Mouse (Mus musculus) midbrain, embryonic 14.5 days (tissue): Measurements from ENCODE around the gene Kif1a. TPM values are rescaled to one million over a fixed set of nuclear protein-coding genes. Genes with fewer than 3 reads are reported as not detected.

Experiments used
- ATAC-seq: fragments of 200-750 bp; cut with Nextera tagmentation; 2 replicates; pipeline ENCODE4 v1.8.0; 2017; ENCODE audit warnings: moderate number of reproducible peaks, moderate library complexity; ENCODE audit not compliant: low FRiP score, low TSS enrichment
- DNase-seq: peaks from one replicate; pipeline ENCODE4 v3.0.0-alpha.2; 2015
- H3K27ac ChIP-seq: fragments of 300-500 bp; sonication (generic); replicated peaks from 2 replicates; pipeline ENCODE4 v1.5.1; 2014; ENCODE audit warnings: mild to moderate bottlenecking, low read depth, low read length, moderate library complexity
- H3K27me3 ChIP-seq: fragments of 300-500 bp; sonication (generic); 2 replicates; pipeline ENCODE4 v1.6.1; 2014; ENCODE audit warnings: low read length, control low read depth, mixed read lengths; ENCODE audit not compliant: control insufficient read depth, insufficient read depth
- H3K36me3 ChIP-seq: fragments of 300-500 bp; sonication (generic); 2 replicates; pipeline ENCODE4 v1.6.1; 2014; ENCODE audit warnings: low read length, control low read depth; ENCODE audit not compliant: control insufficient read depth, insufficient read depth
- H3K4me1 ChIP-seq: fragments of 300-500 bp; sonication (generic); 2 replicates; pipeline ENCODE4 v1.6.1; 2014; ENCODE audit warnings: mild to moderate bottlenecking, antibody characterized with exemption, low read length, control low read depth; ENCODE audit not compliant: control insufficient read depth, insufficient read depth
- H3K4me2 ChIP-seq: fragments of 300-500 bp; sonication (generic); 2 replicates; pipeline ENCODE4 v1.6.1; 2014; ENCODE audit warnings: mild to moderate bottlenecking, low read length, moderate library complexity
- H3K4me3 ChIP-seq: fragments of 300-500 bp; sonication (generic); replicated peaks from 2 replicates; pipeline ENCODE4 v1.5.1; 2014; ENCODE audit warnings: low read depth, low read length
- H3K9ac ChIP-seq: fragments of 300-500 bp; sonication (generic); replicated peaks from 2 replicates; pipeline ENCODE4 v1.6.1; 2014; ENCODE audit warnings: mild to moderate bottlenecking, low read length, moderate library complexity
- H3K9me3 ChIP-seq: fragments of 300-500 bp; sonication (generic); 2 replicates; pipeline ENCODE4 v1.6.1; 2016; ENCODE audit warnings: low read length, control low read depth, mixed read lengths; ENCODE audit not compliant: control insufficient read depth
- WGBS: fragments of 180-500 bp; shearing (Covaris S2); extraction: QIAGEN DNeasy Blood & Tissue Kit; methylation state at CpG from one replicate; pipeline ENCODE4 v1.1.7; 2014; 5-methylcytosine and 5-hydroxymethylcytosine counted together
- polyA plus RNA-seq: library from polyadenylated mRNA; unstranded; fragments of >200 nt; fragmentation: Nextera tagmentation; extraction: Ambion mirVana; gene quantifications from 2 replicates; pipeline ENCODE4 v1.2.1, GENCODE M21; 2014

Gene Kif1a
- polyA plus RNA-seq, 1 experiment from 2014 or later, result 350 TPM

DNA sequence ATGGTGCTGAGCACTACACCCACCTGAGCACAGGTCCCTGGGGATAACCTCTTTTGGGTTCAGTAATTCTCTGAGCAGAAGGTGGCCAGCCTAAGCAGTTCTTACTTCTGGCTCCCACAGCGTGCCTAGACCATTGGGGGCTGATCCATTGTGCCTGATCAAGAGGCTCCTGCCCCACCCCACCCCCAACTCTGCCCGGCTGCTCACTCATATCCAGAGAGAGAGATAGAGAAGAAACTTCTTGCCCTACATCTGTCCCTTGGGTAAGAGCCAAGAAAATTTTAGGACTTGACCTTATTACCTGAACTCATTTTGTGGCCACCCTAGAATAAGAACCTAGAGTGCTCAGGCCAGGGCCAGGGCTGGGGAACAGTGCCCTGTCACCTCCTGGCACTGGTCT lies 108.9 kb downstream of the Kif1a start:
- WGBS, result 60% methylated on average over 2 of the region's 2 CpGs
- no peak overlapping the region for H3K9ac ChIP-seq
- ATAC-seq, result no peak
- DNase-seq, result no peak
- no peaks in the 10 kb centered on the region for H3K36me3 ChIP-seq
- no peak overlapping the region for H3K27ac ChIP-seq
- H3K9me3 ChIP-seq, result no peaks in the 10 kb centered on the region
- H3K4me1 ChIP-seq, result no peaks in the 10 kb centered on the region
- no peak overlapping the region for H3K4me3 ChIP-seq
- H3K27me3 ChIP-seq, result no peaks in the 10 kb centered on the region
- H3K4me2 ChIP-seq, result no peak overlapping the region

DNA sequence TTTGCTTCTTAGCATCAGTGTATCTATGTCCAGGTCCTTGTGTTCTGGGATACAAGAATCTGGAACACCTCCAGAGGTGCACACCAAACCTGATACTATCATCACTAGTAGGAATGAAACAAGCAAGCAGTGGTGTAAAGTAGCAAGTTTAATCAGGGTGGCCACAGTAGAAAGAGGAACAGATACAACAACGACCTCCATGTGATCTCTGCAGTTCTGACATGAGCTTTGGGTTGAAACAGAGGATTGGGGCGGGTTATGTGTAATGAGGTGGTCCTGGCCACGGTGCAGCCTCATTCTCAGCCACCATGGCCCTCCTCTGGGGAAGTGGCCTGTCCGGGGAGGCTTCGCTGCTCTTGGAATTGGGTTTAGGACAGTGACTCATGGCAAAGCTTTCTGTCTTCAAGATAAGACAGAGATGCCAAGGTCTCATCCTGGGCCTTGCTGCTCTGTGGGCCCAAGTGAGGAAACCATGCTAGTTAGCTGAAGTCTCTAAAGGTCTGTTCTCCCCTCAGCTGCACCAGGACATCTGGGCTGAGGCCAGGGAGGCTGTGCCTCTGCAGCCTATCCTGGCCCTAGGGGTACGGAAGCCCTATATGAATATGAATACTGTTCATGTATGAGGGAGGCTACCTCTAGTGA lies 109.4 kb downstream of the Kif1a start:
- H3K36me3 ChIP-seq, result no peaks in the 10 kb centered on the region
- no peak overlapping the region for H3K9ac ChIP-seq
- H3K4me3 ChIP-seq, result no peak overlapping the region
- 73% methylated on average over 6 of the region's 6 CpGs for WGBS
- H3K4me2 ChIP-seq, result no peak overlapping the region
- no peak for DNase-seq
- no peaks in the 10 kb centered on the region for H3K9me3 ChIP-seq
- ATAC-seq, result no peak
- no peaks in the 10 kb centered on the region for H3K27me3 ChIP-seq
- no peaks in the 10 kb centered on the region for H3K4me1 ChIP-seq
- H3K27ac ChIP-seq, result no peak overlapping the region

GRCm38 (mm10) chr1:92989891-92990290 lies 111.9 kb downstream of the Kif1a start:
- H3K4me2 ChIP-seq, result no peak overlapping the region

DNA sequence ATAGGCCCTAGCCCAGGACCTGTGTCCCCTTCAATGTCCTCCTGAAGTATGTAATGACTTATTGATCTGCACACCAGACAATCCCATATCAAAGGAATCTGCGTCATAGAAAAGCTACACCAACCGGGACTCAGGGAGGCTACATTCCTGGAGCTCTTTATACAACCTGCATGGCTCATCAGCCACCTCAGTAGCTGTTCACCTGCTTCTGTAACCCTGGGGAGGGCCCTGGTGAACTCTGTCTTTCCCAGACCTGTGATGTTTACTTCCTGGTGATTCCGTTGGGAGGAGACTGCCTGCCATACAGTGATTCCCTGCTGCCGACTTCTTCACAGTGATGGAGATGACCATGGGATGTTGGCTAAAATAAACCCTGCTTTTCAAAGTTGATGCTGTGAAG lies 112.9 kb downstream of the Kif1a start:
- H3K9ac ChIP-seq, result no peak overlapping the region
- DNase-seq (no peak), ATAC-seq (no peak)
- H3K4me1 ChIP-seq, result no peaks in the 10 kb centered on the region
- H3K4me3 ChIP-seq, result no peak overlapping the region
- H3K27me3 ChIP-seq, result no peaks in the 10 kb centered on the region
- H3K4me2 ChIP-seq, result no peak overlapping the region
- H3K9me3 ChIP-seq, result no peaks in the 10 kb centered on the region
- WGBS, result 83% methylated on average over 4 of the region's 4 CpGs
- no peak overlapping the region for H3K27ac ChIP-seq
- no peaks in the 10 kb centered on the region for H3K36me3 ChIP-seq

More at GRCm38 (mm10) chr1:92989891-92990290, 111.9 kb downstream of the Kif1a start:
- Histone ChIP-seq H3K4me3 (no peak overlapping the region), H3K4me1 (no peaks in the 10 kb centered on the region), H3K9me3 (no peaks in the 10 kb centered on the region), H3K27ac (no peak overlapping the region), H3K27me3 (no peaks in the 10 kb centered on the region), H3K9ac (no peak overlapping the region), H3K36me3 (no peaks in the 10 kb centered on the region)
- ATAC-seq (no peak), DNase-seq (no peak)
- WGBS, result 79% methylated on average over 4 of the region's 4 CpGs

DNA sequence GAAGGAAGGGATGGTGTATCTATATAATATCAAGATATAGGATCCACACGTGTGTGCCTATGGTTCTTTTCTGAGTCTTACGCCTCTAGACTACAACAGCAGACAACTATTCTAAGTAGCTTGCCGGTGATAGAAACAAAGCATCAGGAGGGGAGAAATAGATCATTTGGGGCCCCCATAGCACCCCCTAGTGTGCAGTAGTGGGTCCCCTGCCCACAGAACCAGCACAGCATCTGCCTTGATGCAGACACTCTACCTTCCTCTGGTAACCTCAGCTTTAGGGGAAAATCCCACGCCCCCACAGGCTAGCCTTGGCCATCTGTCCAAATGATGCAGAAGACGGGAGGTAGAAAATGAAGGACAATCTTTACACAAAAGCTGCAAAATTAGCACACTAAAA lies 116.8 kb downstream of the Kif1a start:
- Histone ChIP-seq H3K4me2 (no peak overlapping the region), H3K4me1 (no peaks in the 10 kb centered on the region), H3K36me3 (no peaks in the 10 kb centered on the region), H3K9ac (no peak overlapping the region), H3K27me3 (no peaks in the 10 kb centered on the region), H3K4me3 (no peak overlapping the region), H3K27ac (no peak overlapping the region), H3K9me3 (no peaks in the 10 kb centered on the region)
- no peak for ATAC-seq
- WGBS, result 94% methylated on average over 5 of the region's 5 CpGs
- no peak for DNase-seq

DNA sequence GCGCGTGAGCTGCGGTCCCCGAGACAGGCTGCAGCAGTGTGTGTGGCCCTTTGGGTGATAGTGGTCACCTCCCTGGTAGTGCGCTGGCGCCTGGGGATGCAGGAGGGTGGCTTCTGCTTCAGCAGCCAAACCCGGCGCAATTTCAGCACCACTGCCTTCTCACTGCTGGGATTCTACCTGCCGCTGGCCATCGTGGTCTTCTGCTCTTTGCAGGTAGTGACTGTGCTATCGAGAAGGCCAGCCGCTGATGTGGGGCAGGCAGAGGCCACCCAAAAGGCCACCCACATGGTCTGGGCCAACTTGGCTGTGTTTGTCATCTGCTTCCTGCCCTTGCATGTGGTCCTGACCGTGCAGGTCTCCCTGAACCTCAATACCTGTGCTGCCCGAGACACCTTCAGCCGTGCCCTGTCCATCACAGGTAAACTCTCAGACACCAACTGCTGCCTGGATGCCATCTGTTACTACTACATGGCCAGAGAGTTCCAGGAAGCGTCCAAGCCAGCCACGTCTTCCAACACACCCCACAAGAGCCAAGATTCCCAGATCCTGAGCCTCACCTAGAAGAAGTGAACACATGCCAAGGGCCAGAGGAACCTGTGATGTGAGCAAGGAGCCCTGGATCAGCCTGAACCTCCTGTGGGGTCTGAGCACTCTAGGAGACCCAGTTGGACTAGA lies 118.7 kb downstream of the Kif1a start:
- ATAC-seq (no peak), DNase-seq (no peak)
- Histone ChIP-seq H3K4me1 (no peaks in the 10 kb centered on the region), H3K9me3 (no peaks in the 10 kb centered on the region), H3K9ac (no peak overlapping the region), H3K27me3 (no peaks in the 10 kb centered on the region), H3K27ac (no peak overlapping the region), H3K36me3 (no peaks in the 10 kb centered on the region), H3K4me2 (no peak overlapping the region), H3K4me3 (no peak overlapping the region)
- 91% methylated on average over 17 of the region's 17 CpGs for WGBS

DNA sequence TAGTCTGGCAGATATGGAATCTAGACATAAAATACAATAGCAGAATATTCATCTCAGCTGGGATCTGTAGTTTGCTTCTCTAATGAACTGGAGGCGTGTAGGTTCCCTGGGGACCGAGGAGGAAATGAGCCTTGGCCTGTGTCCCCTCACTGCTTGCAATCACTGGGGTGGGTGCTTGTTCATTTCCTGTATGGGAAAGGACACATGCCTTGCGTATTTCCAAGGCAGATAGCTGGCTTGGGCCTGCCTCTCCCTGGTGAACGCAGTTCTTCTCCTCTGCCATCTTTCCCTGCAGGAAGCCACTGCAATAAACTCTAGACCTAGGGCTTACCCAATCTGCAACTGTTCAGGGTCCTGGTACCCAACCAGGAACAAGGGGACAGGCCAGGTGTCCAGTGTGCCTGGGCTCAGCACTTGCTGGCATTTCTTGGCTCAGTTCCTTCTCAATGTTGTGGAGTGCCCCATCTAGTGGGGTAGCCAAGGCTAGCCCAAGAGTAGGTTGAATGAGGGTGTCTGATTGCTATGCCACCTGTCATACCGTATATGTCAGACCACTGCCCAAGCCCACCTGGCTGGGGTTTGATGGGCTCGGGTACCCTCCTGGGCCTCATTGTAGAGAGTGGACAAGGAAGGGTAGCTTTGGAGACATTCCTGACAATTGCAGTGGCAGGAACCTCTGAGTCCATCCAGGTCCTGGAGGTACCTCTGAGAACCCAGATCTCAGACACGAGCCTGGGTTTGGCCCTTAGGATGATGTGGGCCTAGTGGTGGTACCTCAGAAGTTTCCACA lies 120.5 kb downstream of the Kif1a start:
- Histone ChIP-seq H3K9ac (no peak overlapping the region), H3K4me1 (0 out of 2 replicates have a peak, but pooled peaks cover under 1% of the 10 kb centered on the region), H3K27me3 (no peaks in the 10 kb centered on the region), H3K36me3 (no peaks in the 10 kb centered on the region), H3K9me3 (no peaks in the 10 kb centered on the region), H3K27ac (no peak overlapping the region), H3K4me3 (no peak overlapping the region), H3K4me2 (no peak overlapping the region)
- DNase-seq (no peak), ATAC-seq (no peak)
- WGBS, result 84% methylated on average over 7 of the region's 7 CpGs

- Histone ChIP-seq H3K27ac (no peak overlapping the region), H3K27me3 (no peaks in the 10 kb centered on the region), H3K4me1 (0 out of 2 replicates have a peak, but pooled peaks cover 2% of the 10 kb centered on the region), H3K9ac (no peak overlapping the region), H3K36me3 (no peaks in the 10 kb centered on the region), H3K4me3 (no peak overlapping the region), H3K9me3 (no peaks in the 10 kb centered on the region), H3K4me2 (no peak overlapping the region)
- 42% methylated on average over 11 of the region's 11 CpGs for WGBS
- ATAC-seq, result no peak
- DNase-seq, result no peak
These were observed 122.6 kb downstream of the Kif1a start for GRCm38 (mm10) chr1:92979073-92979602.
